Mouse (Mus musculus) embryo, embryonic 10 days (tissue): ENCODE measurements around the gene Meis2.

Experiments used
- DNase-seq: peaks from one replicate; pipeline ENCODE4 v3.0.0-alpha.2; 2015; ENCODE audit warnings: low spot score

The Meis2 gene

DNA sequence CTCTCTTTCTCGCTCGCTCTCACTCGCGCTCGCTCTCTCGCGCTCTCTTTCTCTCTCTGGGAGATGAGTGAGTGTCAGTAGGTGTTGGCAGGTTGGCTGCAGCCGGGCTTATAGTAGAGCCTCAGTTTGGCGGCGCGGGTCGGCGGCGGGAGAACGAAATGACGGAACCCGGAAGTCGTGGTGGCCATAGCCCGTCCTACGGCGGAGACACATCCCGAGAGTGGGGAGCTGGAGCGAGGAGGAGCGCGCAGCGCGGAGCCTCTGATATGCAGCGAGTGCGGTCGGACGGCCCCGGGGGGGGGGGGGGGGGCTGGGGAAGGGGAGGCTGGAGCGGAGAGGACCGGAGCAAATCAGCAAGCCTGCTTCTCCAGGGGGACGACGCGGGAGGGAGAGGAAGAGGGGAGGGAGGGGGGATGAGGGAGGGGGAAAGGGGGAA lies at the start of gene Meis2:
Gene Meis2, minus strand, starts transcription at position 270 of the 436 bp plus-strand sequence.
- DNase-seq: peak; percentile 93

DNA sequence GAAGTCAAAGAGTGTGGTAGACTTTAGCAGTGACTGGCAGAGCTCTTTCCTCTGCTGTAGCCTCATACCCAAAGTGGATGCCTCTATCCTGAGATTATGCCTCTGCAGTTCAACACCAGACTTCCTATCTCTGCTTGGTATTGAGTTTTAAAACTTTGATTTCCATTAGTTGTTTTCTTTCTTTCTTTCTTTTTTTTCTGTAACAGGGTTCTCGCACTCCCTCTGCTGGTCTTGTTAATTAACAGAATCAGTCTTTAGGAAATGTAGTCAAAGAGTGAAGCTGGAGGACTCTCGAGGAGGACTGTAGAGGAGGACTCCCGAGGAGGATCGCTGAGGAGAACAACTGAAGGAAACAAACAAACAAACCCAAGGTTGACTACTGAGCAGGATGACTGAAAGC lies 40.6 kb upstream of the Meis2 start:
- no peak for DNase-seq

DNA sequence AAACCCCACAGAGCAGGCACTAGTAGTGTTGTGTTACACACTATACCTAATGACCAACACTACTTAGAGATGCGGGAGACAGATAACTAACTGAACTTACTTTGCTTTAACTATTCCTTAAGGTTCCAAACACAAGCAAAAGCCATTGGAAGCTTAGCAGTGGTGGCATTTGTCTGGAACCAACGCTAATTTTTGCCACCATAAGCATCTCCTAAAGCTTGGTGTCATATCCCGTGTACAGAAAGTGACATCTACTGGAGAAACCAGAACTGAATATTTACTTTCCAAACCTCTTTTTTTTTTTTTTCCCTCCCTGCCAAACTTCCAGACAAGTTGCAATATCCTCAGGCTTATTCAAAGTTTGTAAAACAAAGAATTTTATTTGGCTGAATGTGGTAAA lies 39.5 kb upstream of the Meis2 start:
- DNase-seq: no peak

DNA sequence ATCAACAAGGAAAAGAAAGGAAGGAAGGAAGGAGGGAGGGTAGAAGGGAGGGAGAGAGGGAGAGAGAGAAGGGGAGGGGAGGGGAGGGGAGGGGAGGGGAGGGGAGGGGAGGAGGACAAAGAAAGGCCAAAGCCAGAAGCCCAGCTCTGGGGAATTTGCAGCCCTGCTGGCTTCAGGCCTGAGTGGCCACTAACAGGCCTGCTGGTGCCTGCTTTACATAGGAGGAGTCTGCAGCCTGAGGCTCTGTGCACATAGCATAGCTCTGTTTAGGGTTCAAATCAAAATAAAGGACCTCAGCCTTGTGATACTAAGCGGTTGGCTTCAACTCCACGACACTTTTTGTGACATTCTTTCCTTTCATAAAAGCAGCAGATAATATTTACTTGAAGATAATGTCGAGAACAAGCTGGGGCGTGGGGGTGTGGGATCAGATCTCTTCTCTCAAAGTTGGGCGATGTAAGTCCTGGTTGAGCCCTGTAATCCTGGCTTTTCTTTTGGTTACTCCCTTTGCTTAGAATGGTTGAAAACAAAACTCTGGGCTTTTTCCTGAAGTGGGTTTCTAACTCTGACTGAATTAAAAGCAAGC lies 37.9 kb upstream of the Meis2 start:
- peak; percentile 70 for DNase-seq

DNA sequence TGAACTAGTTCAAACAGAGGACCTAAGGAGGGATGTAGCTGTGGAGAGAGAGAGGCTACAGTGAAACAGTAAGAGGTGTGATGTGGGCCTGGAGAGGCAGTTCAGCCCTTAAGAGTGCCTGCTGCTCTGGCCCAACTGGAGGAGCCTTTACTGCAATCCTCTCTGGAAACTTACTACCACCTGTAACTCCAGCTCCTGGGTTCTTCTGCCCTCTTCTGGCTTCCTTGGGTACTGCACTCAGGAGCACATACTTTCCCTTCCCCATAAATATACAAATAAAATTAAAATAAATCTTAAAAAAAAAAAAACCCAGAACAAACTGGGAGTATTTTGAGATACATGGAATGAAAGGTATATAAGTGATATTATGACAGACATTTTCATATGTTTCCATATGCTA lies 35.6 kb upstream of the Meis2 start:
- peak; percentile 51 for DNase-seq

DNA sequence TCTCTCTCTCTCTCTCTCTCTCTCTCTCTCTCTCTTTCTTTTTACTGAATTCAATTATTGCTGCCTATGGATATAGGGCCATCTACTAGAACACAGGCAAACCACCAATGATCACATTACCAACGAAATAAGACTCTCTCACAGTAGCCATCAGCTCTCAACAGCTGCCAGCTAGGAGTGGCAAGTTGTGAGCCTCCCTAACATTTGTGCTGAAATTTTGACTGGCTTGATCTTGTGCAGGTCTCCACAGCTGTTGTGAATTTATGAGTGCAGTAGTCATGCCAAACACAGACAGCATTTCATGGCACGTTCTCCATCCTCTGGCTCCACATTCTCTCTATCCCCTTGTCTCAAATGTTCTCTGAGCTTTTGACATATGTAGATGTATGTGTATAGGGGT lies 15.3 kb upstream of the Meis2 start:
- DNase-seq: no peak

DNA sequence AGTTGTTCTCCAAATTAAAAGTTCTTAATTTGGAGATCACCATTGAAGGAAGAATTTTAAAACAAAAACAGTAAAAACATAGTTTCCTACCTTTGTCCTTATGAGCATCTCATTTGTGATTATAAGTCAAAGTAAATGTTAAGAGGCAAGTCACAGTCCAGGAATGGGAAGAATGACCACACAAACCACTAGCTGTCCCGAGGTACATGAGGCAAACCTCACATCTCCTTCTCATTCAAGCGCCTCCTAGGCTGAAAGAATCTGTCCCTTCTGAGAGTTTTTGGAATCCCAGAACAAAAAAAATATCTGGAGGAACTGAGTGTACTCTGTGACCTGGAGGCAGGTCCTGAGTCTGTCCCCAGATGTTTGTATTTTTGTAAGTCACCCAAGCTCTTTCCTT lies 13.2 kb upstream of the Meis2 start:
- no peak for DNase-seq

DNA sequence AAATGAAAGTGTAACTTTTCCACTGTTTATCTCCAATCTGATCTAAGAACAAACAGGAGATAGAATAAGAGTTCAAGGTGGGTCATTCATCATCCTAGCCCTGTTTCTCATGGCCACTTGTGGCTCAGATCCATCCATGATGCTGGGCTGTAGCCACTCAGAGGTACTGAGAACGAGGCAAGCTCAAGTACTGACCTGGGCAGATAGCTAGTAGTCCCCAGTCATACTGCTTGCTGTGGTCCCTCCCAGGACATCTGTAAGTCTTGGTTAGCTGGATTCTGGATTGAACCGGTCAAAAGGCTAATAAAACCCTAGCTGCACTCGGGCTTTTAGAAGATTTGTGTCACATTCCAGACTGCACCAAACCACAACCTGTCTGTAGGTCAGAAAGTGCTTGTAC lies 12.1 kb upstream of the Meis2 start:
- DNase-seq: no peak

DNA sequence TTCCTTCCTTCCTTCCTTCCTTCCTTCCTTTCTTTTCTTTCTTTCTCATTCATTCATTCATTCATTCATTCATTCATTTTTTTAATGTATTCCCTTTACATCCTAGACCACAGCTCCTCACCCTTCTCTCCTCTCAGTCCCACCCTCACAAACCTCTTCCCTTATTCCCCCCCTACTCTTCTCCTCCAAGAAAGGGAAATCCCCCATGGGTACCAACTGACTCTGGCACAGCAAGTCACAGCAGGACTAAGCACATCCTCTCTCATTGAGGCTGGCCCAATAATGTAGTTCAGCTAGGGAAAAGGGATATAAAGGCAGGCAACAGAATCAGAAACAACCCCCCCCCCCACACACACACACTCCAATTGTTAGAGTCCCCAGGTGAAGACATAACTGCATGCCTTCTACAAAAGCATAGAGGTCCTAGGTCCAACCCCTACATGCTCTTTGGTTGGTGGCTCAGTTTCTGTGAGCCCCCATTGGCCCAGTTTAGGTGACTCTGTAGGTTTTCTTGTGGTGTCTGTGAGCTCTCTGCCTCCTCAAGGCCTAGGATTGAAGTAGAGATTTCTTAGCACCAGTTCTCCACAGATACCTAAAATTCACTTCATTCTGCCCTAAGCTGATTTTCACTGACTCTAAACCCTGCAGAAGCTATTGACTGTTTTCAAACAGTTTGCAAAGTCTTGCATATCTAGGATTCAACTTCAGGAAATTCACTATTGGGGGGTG lies 11.3 kb upstream of the Meis2 start:
- no peak for DNase-seq

DNA sequence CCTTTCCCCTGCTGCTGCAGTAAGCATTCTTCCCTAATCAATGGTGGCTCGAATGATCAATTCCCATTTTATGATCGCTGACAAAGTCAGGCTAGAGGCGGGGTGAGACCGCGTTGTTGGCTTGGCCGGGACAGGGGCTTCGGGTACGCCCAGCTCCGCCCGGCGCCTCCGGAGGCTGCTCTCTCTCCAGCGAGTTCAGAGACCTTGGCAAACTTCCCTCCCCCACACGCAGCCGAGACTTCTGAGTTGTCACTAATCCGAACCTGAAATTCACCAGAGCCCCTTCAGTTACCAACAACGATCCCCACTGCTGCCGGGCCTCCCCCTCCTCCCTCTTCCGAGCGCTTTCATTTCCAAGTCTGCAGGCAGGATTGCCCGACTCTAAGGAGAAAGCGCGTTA lies 10.3 kb upstream of the Meis2 start:
- DNase-seq: peak; percentile 90

DNA sequence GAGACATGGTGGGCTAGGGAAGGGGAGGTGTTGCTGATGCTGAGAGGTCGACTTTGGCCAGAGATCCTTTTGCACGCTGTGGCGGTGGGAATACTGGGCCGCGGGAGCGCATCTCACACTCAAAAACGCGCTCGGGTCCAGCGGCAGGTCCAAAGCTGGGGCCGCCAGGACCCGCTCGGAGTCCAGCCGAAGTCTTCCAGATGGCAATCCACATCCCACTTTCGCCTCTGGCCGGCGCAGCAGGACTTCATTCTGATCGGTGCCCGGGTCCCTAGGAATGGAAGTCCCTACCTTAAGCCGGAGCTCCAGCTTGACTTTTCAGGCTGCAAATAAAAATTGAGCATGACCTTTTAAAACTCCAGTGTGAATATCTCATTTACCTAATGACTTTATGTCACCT lies 9.8 kb upstream of the Meis2 start:
- peak; percentile 68 for DNase-seq

DNA sequence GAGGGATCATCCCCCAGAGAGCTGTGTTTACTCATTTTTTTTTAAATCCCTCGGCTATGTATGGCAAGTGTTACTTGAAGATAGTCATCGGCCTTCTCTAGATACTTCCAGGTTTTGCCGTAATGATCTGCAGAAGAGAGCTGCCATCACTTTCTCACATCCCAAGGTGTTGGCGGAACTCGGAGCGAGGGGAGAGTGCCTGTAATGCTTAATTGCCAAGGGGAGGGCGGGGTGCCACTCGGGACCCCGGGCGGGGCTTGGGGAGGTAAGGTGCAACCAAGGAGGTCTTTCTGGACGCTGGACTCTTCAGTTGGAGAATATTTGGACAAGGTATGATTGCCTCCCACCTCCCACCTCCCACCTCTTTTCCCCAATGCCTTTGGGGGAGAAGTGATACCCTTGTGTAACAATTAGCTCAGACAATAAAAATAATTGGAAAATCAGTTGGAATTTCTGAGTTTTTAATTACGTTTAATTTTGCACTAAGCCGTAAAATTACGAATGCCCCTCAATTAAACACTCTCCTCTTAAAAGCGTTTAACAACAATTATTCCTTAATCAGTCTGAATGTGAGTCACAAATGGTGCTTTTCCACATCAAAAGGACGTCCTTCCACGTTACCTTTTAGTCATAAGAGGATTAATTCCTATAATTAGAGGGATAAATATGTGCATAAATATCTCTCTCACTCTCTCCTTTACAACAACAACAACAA lies 9.2 kb upstream of the Meis2 start:
- no peak for DNase-seq

DNA sequence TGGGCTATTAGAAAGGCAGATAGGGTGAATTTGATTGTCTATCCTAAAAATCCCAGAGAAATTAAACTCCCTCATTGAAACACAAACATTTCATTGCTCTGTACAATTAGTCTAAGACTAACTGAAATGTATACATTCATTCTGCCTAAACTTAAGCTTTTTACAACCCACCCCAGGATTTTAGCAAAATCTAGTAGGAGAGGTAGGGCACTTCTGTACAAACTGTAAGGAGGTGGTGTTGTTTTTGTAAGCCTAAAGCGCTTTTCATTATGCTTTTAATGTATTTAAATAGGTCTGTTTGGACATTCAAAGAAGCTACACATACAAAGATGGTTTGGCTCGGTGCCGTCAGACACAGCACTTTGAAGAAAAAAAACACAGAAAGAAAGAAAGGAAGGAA lies 8.4 kb upstream of the Meis2 start:
- DNase-seq: no peak

DNA sequence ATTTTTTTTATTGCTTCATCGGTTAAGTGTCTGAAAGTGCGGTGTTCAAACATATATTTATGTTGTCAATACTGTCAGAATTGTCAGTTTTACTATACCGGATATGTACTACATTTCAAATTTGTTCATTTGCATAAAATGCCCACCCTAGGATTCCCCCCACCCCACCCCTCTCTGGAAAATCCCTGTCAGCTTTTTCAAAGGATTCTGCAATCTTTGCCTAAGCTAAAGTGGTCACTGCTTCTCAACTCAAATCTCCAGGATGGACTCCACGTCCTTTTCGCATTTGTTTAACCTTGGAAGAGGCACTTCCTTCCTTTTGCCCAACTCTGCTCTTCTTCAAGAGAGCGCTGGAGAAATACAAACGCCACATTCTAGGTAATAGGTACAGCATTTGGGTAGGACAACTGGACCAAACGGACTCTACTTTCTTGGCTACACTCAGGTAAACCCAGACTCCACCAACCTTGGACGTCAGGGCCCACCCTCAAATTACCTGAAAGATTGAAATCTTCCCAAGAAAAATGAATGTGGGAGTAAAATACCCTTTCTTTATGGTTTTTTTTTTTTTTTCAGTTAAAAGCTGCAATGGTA lies 7.8 kb upstream of the Meis2 start:
- DNase-seq: no peak

DNA sequence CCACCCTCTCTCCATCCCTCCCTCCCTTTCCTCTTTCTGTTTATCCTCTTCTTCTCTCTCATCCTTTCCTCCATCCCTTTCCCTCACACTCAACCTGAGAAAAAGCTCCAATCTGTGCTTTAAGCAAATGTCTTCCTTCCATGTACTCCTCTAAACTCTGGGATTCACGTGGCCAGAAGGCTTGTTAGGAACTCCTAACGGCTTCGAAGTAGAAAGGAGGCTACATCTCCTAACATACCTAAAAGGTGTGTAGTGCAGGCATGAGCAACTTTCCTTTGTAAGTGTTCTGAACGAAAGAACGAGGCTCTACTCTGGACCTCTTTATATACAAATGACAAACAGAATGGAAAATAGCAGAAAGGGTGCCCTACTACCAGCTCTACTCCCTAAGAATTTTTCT lies 7.1 kb upstream of the Meis2 start:
- no peak for DNase-seq

DNA sequence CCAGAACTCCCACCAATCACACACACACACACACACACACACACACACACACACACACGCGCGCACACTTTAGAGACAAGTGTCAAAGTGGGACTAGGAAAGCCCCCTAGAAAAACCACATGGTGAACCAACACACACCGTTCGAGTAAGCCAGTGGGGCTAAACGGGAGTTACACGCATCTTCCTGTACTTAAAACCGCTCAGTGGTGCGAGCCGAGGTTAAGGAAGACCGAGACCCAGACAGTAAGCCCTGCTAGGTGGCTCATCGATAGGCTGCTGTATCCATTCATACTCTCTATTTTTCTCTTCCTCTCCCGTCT lies 6.6 kb upstream of the Meis2 start:
- peak; percentile 44 for DNase-seq

DNA sequence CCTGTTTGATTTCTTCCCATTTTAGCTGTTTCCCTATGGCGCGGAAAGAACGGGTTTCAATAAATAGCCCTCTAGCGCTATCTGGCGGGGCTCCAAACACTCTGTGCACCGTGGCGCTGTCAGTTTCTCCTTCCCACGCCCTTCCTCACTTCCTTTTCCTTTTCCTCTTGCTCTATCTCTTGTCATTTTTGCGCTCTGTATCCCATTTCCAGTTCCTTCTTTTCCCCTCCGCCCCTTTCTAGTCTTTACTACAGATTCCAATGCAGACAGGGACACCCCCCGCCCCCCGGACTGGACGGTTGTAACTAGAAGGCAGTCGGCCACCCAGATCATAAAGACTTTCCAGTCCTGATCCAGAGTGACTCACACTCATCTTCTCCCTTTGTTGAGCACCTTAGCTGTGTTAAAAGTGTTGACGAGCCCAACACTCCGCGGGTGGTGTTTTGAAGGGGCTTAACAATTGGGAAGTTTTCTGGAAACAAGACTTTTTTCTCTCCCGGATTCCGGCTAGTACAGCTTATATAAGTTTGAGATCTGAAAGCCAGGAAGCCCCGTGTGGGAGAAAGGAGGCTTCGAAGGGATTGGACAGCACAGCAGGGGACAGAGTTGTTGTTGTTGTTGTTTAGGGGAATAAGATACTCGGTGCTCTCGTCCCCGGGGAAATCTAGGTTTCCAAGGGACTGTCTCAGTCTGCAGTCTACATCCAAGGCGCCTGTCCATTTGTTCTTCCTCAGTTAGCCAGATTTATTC lies 6.1 kb upstream of the Meis2 start:
- peak; percentile 88 for DNase-seq

DNA sequence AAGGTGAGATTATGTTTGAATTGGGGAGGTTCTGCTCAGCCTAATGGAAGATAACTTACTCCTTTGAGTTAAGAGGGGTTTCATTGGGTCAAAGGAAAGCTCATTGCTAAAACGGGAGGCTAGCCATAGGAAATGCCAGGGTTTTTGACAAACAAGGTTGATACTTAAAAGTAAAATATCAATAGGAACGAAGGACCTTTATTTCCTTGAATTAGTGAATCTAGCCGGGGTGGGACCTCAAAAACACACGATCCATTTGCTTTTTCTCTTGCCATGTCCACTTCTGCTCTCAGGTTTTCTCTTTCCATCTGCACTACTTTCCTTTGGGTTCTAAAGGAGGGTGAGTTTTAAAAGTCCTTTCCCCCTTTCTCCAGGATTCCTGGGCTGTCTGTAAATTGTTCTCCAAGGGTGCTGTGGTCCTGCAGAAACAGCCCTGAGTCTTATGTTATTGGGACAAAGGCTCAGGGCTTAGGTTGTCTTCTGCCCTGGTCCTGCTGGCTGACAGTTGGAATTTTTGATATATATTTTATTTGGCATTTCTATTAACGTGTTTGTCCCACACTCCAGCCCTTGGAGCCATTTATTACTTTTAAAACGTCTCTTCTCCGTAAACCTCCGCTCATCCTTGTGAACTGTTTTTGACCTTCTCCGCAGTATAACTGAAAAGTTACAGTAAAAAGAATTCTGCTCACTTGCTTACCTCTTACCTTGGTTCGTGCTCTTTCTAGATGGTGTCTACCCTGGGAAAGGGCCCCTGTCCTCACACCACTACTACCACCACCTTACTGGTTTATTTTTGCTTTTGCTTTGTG lies 5.2 kb upstream of the Meis2 start:
- no peak for DNase-seq

DNA sequence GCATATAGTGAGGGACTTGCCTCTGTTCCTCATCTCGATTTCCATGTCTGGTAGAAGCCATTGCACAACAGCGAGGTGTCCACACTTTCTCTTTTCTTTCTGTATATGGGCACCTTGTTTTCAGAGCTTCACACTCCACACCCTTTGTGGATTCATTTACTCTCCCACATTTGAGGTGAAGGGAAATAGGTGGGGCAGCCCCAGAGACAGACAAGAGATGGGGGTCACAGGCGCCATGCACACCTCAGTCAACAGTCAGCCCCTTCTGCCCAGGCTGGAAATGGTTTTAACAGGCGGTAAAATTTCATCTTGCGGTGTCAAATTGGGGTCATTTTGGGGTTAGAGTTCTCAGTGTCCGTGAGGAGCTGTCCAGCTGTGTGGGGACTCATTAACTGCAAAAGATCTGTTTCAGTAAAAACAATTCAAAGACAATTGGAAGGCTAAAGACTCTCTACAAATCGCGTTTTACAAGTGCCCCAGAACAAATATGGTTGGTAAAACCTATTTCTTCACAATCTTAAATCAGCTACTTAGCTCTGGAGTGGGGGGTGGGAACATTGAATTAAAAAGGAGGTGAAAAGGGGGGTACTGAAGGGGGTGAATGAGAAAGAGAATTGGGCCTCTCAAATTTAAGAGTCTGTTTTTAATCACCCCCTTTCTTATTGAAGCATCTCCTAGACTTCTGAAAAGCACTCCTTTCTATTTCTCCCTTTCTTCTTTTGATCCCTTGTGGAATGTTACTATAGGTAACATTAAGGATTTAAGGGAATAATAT lies 4.0 kb upstream of the Meis2 start:
- peak; percentile 76 for DNase-seq

DNA sequence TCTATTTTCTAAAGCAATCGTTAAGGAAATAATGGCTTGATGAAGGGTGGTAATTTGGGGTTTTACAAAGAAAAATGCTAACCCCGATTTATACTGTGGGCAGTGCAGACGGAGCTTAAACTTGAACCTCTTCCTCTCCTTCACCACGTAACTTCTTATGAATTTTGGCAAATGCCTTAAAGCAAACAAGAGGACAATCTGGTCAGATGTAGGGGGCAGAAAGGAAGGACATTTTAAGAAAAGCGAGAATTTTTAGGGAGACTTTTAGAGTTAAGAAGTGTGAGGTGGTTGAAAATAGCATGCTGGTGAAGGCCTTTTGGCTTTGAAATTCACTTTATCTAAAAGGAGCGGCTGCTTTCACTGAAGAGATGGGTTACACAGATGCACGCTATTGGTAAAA lies 3.3 kb upstream of the Meis2 start:
- DNase-seq: no peak

DNA sequence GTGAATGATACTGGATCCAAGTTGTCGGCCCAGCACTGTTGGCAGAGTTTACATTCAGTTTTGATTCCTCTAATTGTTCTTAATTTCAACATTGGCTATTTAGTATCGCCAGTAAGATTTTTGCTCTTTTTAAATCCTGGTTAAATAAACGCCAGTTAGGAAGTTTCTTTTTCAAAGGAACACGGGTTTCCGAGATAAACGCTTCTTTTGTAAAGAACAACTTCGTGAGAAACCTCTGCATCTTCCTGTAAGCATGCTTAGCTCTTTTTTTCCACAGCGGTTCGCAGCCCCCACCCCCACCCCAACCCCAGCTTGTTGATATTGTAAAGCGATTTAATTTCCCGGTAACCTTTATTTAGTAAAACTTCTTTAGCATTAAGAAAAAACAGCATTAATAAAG lies 2.8 kb upstream of the Meis2 start:
- no peak for DNase-seq
